Mouse (Mus musculus) frontal cortex, postnatal 25 days (tissue): ENCODE data around the gene Znfx1.

Experiments used
- DNase-seq, 2 experiments: peaks; one replicate each; pipeline ENCODE4 v3.0.0; 2022; ENCODE audit warnings: low spot score in 2 of 2

The Znfx1 gene

DNA sequence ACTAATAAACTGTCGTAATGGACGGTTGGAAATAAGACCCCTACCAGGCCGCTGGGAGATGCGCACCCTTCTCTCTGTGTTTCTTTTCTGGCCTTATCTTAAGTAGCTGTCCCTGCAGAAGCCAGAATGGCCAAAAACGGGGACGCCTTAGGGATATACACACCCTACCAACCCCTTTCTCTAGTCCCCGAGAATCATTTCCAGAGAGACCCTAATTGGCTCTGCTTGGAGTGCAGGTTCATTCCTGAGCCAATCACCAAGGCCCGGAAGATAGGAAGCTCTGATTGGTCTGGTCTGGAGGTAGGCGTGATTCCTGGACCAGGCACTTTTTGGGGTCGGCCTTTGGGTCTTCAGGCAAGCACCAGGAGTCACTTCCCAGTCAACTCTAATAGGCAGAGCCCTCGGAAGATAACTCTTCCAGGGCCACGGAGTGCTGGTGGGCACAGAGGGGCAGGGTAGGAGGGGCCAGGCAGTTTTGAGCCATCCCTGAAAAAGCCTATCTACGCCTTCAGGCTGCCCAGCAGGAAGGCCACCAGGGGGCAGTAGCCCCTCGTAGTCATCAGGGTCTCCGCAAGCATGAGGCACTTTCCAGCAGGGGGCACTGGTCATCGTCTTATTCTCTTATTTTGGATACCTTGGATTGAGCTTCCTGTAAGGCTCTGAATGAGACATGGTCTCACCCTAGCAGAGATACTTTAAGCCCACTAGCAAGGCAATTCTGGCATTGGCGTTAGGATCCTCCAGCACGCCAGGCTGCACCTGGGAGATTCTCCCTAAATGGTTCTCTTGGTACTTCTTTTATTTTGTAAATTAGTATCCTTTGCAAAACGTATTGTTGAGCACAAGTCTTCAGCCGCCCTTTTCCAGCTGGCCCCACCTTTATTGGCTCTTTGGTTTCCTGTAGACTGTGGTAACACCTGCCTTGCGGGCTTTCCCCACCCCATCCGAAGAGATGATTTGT, 9.1 kb upstream of the Znfx1 start:
- DNase-seq = peak; percentile 99

DNA sequence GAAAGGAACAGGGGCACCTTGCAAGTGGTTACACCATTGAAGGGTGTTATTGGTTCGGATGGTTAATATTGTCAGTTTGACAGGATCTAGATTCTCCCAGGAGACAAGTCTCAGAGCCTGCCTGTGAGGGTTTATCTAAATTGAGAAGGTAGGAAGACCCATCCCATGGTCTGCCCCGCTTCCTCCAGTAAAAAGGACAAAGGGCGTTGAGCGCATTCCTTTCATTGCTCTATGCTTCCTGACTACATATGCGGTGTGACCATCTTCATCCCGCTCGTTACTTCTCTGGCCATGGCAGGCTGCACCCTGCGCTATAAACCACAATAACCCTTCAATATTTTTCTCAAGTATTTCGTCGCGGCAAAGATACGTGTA, 8.4 kb upstream of the Znfx1 start:
- no peak for DNase-seq

DNA sequence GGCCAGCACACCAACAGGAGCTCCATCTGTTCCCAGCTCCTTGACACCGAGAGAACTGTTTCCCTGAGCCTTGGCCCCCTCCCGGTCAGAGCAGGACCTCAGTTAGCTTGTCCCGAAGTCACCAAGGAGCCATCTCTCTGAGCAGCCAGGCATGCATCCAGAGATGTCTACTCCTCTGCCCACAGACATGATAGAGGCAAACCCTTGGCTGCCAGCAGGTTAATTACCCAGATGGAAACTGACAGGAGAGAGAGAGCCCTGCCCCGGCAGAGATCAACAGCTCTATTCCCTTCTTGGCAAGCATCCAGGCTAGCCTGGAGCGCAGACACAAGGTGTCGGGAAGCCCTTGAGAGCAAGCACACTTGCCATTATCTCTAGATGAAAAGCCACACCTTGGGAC, 7.5 kb upstream of the Znfx1 start:
- DNase-seq = no peak

DNA sequence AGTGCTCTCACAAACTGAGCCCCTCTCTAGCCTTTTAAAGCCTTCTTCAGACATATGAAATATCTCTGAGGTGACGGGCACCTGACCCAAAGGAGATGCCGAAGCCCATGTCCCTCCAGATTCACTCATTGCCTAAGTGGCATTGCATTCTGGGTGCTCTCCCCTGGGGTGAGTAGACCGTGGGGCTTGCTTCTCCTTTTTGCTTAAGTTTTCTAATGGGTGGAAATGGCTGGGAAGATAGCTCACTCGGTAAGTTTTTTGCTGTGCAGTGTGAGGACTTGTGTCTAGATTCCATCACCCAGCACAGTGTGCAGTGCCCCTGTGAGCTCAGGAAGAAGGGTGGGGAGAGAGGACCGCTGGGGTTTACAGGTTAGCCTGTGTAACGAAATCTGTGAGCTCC, 4.8 kb upstream of the Znfx1 start:
- DNase-seq = no peak

DNA sequence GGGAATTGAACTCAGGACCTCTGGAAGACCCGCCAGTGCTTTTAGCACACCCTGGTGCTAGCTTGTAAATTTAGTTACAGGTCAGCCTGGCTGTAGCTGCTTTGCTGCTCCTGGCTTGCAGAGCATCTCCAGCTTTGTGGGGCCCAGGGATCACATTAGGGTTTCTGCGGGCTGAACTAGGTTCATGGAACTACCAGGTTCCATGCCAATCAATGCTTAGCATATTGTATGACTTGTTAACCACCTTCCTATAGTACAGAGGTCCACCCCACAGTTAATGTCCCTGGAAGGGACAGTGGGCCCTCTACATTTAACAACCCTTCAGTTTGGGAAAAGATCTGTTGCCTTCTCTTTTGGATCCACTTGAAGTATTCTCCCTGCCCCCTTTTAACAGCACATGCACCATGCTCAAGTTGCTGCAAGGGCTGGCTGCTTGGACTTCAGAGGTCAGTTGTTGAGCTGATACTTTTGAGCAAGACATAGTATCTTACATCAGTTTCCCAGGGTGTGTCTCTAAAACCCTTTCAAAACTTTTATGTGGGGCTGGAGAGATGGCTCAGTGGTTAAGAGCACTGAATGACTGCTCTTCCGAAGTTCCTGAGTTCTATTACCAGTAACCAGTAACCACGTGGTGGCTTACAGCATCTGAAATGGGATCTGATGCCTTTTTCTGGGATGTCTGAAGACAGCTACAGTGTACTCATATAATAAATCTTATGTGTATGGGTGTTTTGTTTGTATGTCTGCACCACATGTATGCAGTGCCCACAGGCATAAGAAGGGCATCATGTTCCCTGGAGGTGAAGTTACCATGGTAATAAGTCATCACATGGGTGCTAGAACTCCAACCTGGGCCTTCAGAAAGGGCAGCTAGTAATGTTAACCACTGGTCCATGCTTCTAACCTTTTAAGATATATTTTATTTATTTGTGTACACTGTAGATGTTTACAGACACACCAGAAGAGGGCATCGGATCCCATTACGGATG, 4.0 kb upstream of the Znfx1 start:
- DNase-seq = no peak

DNA sequence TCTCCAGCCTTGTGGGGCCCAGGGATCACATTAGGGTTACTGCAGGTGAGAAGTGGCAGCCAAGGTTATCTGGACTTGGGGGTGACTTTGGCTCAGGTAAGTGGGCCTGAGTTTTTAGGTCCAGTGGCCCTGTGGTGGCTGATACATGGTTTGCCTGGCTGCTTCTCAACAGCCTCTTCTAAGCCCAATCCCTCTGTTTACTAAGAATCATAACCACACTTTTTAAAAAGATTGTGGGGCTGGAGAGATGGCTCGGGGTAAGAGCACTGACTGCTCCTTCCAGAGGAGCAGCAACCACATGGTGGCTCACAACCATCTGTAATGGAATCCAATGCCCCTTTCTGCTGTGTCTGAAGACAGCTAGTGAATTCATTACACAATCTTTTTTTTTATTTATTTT, 3.2 kb upstream of the Znfx1 start:
- DNase-seq = no peak

DNA sequence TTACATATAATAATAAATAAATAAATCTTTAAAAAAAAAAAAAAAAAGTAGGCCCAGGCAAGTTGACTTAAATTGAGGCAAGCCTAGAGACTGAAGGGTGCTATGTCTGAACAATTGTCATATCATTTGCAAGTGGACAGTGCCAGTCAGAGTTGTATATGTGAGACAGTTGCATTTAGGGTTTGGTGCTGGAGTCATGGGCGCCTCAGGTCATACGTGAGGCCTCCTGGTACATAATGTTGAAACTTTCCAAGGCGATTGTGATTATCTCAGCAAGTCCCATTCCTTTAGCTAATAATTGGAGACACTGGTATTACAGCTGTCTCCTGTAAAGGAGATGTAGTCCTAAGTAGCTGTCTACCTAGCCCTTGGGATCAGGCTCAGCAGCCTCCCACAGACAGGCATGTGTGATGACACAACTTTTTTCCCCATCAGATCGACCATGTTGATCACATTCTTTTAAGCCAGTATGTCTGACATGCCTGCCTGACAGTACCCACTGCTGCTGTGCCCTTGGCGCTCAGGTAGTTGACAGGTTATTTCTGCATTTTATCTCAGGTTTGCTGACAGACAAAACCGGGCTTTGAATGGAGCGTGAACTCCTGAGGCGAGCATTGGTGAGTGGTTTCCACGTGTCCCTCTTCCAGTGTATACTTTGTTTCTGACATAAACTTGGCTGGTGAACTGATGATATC, 1.9 kb upstream of the Znfx1 start:
- no peak for DNase-seq

DNA sequence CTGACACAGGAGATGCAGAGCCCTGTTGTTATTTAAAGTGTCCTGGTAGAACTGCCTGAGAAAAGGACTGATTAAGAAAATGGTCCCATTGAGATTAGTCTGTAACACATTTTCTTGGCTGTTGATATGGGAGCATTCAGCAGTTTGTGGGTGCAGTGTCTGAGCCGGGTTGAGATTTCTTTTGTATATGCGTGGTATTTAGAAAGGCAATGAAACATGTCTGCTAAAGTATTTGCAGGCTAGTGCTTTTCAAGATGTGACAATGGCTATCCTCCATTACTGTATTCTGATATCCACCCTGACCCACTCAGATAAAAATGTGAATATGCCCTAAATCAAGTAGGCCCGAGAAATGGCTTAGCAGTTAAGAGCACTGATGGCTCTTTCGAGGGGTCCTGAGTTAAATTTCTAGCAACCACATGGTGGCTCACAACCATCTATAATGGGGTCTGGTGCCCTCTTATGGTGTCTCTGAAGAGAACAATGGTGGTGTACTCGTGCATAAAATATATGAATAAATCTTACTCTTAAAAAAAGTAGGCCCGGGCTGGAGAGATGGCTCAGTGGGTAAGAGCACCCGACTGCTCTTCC, 1.2 kb upstream of the Znfx1 start:
- no peak for DNase-seq

DNA sequence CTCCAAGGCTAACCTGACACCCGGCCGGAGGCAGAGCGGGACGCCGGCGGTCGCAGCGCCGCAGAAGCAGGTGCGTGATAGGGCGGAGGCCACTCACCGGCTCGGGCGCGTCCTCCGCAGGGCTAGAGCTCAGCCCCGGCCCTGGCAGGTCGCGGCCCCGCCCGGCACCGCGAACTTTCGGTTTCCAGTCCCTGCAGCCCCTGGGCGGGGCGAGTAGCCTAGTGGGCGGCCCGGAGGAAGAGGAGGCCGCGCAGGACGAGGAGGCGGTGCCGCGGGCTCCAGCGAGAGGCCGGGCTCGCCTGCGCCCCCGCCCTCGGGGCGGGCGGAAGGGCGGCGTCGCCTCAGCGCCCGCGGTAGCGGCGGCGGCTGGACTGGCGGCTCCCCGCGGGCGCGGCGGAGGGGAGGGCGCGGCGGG, 311 bp downstream of the Znfx1 start:
- peak; percentile 62 to 69 for DNase-seq

DNA sequence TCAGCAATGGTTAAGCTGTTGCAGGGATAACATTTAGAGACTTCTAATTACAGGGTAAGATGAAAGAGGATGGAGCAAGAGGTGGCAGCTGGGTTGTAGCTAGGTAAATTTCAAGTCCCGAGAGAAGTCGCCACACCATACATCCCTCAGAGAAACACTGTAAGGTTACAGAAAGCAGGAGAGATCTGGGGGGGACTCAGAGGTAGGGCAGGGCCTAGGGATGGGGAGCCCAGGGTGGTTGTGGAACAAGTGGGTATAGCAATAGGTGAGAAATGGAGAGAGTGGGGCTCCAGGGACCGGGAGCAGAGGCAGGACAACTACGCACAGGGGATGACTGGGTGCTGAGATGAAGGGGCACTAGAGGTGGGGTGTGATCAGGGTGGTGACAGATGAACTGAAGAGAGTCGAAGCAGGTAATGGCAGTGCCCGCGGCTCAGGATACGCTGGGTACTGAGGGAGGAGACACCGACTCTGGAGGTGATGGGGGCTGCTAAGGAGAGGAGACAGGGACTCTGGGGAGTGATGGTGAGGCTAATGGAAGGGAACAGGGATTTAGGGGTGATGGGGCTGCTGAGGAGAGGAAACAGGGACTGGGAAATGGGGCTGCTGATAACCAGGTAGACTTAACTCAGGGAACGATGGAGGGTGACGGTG, 1.3 kb downstream of the Znfx1 start:
- no peak for DNase-seq

DNA sequence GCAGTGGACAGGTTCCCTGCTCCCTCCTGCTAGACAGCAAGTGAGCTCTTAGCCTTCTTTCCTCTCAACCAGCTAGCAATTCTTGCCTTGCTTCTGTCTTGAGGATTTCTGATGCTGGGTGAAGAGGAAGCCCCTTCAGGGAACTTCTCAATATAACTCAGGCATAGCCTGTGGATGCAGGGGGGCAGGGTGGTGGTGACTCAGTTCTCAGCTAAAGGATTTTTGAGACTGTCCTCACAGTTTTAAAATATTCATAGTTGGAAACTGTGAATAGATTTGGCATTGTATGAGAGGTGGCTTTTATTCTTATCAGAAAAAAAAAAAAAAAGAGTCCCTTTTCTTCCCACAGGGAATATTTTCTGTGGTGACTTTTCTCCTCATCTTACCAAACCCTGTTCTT, 2.1 kb downstream of the Znfx1 start:
- no peak for DNase-seq

DNA sequence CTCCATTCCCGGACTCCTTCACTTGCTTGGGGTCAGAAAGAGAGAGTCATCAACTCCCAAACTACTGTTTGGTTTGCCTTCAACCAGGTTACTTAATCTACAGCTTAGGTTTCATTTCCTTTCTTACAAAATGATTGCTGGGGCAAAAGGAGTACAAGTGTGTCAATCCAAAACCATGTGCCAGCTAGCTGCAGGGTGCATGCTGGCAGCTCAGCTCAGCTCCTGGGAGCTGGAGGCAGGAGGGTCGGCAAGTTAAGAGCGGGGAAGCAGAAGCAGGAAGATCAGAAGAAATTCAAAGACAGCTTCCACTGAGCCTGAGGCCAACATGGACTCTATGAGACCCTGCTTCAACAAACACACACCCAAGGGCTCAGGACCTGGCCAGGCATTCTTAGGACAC, 2.5 kb downstream of the Znfx1 start:
- DNase-seq = no peak

DNA sequence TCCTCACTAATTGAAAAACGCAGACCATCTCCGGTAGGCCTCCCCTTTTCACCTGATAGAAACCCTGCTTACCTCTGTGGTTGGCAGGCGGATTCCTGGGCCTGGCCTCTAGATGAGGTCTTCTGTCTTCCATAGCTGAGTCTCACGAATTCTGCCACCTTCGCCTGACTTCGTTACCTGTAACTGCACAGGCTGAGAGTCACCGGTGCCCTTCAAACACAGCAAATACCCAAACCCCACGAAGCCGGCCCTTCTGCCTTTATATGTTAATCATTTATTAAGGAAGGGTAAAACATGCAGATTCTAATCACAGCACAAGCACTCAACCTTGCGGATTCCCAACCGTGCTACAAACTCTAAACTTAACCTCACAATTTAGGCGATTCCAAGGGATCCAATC, 2.9 kb downstream of the Znfx1 start:
- no peak for DNase-seq

DNA sequence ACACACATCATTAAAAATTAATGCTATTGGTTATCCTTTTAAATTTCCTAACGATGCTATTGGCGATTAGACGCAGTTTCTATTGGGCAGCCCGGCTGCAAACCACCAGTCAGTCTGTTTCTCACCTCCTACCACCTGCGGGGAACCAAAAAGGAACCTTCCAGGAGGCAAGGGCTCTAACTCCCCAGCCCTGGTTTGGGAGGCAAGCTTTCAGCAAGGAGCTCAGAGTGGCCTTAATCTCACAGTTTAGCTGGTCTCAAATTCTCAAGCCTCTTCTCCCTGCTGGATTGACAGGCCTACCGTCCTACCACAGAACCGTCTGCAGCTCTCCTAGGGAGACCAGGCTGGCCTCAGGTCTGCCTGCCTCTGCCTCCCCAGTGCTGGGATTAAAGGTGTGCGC, 3.3 kb downstream of the Znfx1 start:
- no peak for DNase-seq

DNA sequence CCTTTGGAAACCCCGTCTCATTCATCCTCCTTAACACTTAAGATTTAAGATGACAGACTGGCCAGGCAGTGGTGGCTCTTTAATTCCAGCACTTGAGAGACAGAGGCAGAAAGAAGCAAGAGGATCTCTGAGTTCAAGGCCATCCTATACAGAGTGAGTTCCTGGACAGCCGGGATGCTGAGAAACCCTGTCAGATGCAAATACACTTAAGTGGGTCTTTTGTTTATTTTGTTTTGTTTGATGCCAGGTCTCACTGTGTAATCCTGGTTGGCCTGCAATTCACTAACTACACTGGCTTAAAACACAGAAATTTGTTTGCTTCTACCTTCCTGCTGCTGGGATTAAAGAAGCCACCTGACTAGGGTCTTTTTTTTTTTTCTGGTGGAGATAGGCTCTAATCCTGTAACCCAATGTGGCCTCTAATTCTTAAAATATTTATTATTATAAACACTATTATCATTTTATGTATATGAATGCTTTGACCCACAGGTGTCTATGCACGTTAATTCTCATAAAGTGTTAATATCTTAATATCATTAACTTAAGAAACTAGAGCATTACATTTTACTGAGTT, 3.9 kb downstream of the Znfx1 start:
- no peak for DNase-seq

DNA sequence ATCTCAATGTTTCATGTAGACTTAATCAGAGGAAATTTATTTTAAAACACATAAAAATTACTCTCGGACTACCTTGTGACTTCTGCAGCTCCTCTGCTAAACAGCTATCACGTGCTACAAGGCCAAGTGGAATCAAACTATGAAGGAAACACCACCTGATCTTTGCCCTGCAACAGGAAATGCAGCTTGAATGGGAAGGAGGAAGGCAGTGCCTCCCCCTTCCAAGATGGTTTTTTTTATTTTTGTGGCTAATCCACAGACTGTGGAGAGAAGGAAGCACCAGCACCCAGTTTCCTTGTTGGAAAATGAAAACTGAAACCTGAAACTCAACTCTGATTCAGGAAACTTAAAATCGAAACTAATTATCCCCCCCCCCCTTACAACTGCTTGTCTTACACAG, 4.6 kb downstream of the Znfx1 start:
- DNase-seq = no peak

DNA sequence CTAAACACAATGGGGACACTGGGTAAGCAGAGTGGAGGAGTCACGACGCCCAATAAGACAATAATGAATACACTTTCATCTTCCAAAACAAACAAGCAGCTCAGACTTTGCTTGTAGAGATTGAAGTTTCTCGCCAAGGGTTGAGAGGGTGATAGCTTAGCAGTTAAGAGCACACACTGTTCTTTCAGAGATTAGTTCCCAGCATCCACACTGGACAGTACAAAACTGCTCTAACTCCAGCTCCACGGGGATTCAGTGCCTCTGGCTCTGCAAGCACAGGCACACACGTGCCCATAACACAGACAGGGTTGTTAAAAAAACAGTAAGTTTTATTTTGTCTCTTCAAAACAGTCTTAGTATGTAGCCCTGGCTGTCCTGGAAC, 5.9 kb downstream of the Znfx1 start:
- no peak for DNase-seq

DNA sequence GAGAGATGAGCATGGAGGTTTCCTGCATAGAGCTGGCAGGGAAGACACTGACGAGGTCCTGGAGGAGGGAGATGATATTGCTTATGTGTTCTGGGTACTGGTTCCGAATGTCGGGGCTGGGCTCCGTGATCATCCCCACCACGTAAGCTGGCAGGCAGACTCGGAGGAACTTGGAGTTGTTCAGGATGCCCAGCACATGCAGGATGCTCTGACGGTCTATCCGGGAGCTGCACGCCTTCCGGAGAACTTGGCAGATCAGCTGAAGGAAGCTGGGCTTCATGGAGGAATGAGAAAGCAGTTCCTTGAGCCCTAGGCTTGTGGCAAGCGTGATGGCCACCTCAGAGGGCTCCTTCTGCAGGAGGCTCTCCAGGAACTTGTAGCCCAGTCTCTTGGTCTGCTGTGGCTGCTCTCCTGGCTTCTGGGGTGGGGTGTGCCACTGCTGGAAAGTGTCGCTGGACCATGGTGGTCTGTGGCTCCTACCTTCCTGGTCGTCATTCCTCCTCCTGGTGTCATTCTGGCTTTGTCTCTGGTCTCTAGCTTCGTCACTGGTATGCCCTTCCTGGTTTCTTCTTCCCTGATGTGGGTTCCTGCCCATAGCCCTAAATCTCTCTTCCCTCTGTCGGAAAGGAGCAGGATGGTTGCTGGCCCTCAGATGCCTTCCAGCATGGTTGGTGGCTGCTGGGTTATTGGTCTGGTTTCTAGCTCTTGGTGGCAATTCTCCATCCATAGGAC, 6.4 kb downstream of the Znfx1 start:
- DNase-seq = no peak

DNA sequence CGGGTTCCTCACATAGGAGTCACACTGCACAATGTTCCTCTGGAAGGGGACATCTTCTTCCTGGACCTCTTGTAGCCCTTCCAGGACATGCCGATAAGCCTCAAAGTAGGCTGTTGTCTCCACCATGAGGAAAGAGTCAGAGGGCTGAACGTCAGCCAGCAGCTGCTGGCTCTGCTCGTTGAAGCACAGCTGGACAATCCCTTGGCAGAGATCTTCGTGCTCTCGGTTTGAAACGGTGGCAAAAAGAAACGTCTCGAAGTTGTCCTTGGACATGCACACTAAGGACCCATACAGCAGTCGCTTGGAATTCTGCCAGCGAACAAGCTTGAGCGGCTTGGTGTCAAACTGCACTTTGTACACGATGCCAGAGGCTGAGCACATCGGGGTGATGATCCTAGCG, 7.4 kb downstream of the Znfx1 start:
- DNase-seq = no peak
